Mouse (Mus musculus) fat pad, adult 2 months (tissue): Measurements from ENCODE around the gene Skint7.
"Not testable (repeated sequence)": the region's sequence is repeated elsewhere in the genome, so short reads cannot be mapped to it uniquely, and the experiment has no call there.

Experiments used
- DNase-seq: peaks from one replicate; pipeline ENCODE4 v3.0.0-alpha.2; 2011; ENCODE audit warnings: low read depth, low spot score; ENCODE audit errors: extremely low read depth

Skint7 gene

DNA sequence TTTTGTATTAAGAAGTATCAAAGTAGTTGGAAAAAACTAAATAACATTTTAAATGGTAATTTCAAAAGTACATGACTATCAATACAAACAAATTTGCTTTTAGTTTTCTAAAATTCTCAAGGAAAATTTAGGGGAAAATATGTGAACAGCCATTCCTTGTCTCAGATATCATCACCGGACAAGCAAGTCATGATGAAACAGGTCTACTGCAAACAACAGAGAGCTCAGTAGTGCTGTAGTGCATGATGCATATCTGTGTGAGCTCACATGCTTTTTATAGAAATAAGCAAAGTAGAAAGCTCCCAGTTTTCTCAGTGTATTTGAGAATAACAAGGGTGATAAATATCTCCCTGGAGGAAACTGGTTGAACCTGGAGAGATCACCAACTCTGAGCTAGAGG, at the start of gene Skint7:
Skint7 (plus strand) TSS at position 301 of the 400 bp plus-strand sequence.
- DNase-seq: no peak

DNA sequence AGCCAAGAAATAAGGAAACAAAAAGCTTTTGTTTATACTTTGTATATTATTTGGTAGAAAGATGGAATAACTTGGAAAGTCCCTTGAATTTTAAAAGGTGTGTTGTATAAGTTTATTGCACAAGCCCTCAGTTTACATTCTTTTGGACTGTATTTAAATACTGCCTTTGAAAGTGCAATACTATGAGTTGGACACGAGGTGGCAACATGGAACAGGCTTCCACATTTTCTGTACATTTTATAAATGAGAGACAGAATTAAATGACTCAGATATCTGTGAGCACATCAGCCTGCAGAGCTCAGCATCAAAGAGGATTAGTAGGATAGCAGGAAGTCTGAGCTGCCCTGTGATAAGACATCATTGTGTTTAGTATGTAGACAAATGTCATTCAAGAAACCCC, 11.4 kb upstream of the Skint7 start:
- DNase-seq: no peak

DNA sequence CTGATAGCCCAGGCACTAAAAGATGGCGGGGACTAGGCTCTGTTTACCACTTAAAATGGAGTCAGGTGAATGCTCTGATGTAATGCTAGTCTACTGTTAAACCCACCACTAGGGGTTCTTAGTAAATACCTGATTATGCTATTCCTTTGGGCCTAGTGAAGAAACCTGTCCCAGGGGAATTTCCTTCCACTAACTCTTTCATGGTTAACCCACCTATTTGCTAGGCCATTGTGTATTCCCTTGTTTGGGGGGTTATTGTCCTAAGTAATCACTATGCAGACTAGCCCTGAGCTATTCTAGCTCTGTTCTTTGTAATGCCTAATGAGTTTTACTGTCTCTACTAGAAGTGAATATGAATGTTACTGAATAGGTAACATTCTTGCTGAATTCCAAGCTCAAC, 9.5 kb upstream of the Skint7 start:
- DNase-seq: not testable (repeated sequence)

DNA sequence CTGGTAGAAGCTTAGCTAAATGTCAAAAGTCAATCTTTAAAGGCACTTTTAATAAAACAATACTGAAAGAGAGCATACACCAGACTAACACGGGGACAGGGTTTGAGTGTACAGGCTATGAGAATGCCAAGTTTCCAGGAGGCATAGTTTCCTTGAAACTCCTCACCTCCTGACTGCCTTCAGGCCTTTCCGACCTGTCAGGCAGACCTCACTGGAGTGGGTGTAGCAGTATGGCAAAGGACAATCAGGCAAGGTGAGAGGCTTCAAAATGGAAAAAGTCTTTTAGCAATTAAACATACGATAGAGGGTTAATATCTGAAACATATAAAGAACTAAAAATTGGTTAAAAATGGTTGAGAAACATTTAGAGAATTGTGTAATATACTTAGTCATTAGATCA, 9.1 kb upstream of the Skint7 start:
- DNase-seq: no peak

DNA sequence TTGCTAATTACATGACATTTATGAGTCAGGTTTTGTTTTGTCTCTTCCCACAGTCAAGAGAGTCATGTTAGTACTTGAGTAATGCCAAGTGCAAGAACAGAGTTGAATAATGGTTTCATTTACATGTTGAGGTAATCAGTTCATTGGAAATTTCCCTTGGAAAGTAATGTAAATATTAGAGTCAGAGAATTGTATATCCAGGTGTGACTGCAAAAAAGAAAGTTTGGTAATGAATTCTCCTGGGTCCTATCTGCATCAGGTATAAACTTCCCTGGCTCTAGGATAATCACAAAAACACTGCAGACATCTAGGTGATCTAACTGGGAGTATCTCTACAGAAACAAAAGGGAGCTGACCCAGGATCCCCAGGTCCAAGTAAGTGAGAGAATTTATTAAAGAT, 33.2 kb downstream of the Skint7 start, which contains the start of gene Skint1:
Skint1 (plus strand) TSS at position 301 of the 400 bp plus-strand sequence.
- no peak for DNase-seq
